Mouse (Mus musculus) intestine, postnatal 0 days (tissue): ENCODE measurements around the gene BC034090. TPM values are rescaled to one million over a fixed set of nuclear protein-coding genes. Genes with fewer than 3 reads are reported as not detected.

Experiments used
- ATAC-seq: fragments of 200-750 bp; cut with Nextera tagmentation; 2 replicates; pipeline ENCODE4 v1.8.0; 2017; ENCODE audit warnings: mild to moderate bottlenecking, moderate TSS enrichment, moderate library complexity
- H3K27ac ChIP-seq: fragments of 300-500 bp; sonication (generic); 2 replicates; pipeline ENCODE4 v1.5.1; 2014; ENCODE audit warnings: mild to moderate bottlenecking, low read depth, low read length, moderate library complexity
- H3K27me3 ChIP-seq: fragments of 300-500 bp; sonication (generic); replicated peaks from 2 replicates; pipeline ENCODE4 v1.6.1; 2014; ENCODE audit warnings: low read length, mixed read lengths; ENCODE audit not compliant: control insufficient read depth, insufficient read depth
- H3K36me3 ChIP-seq: fragments of 300-500 bp; sonication (generic); 2 replicates; pipeline ENCODE4 v1.6.1; 2014; ENCODE audit warnings: mild to moderate bottlenecking, moderate library complexity; ENCODE audit not compliant: control insufficient read depth, insufficient read depth
- H3K4me1 ChIP-seq: fragments of 300-500 bp; sonication (generic); replicated peaks from 2 replicates; pipeline ENCODE4 v1.6.1; 2014; ENCODE audit warnings: antibody characterized with exemption, low read length, mixed read lengths; ENCODE audit not compliant: control insufficient read depth, insufficient read depth
- H3K4me2 ChIP-seq: fragments of 300-500 bp; sonication (generic); replicated peaks from 2 replicates; pipeline ENCODE4 v1.6.1; 2014; ENCODE audit warnings: low read depth, mild to moderate bottlenecking, moderate library complexity
- H3K4me3 ChIP-seq: fragments of 300-500 bp; sonication (generic); 2 replicates; pipeline ENCODE4 v1.5.1; 2014; ENCODE audit warnings: low read depth, low read length
- H3K9ac ChIP-seq: fragments of 300-500 bp; sonication (generic); 2 replicates; pipeline ENCODE4 v1.6.1; 2014; ENCODE audit warnings: mild to moderate bottlenecking, low read depth, low read length
- H3K9me3 ChIP-seq: fragments of 300-500 bp; sonication (generic); 2 replicates; pipeline ENCODE4 v1.6.1; 2016; ENCODE audit warnings: mixed run types; ENCODE audit not compliant: control insufficient read depth
- CTCF ChIP-seq: sonication (generic); IDR thresholded peaks from 2 replicates; pipeline ENCODE4 v1.5.1; 2016; ENCODE audit warnings: low read depth, mild to moderate bottlenecking, control low read depth, antibody characterized with exemption, moderate library complexity
- WGBS: fragments of 180-500 bp; shearing (Covaris S2); extraction: QIAGEN DNeasy Blood & Tissue Kit; methylation state at CpG from one replicate; pipeline ENCODE4 v1.1.7; 2014; 5-methylcytosine and 5-hydroxymethylcytosine counted together
- polyA plus RNA-seq: library from polyadenylated mRNA; unstranded; fragments of >200 nt; fragmentation: Nextera tagmentation; extraction: Ambion mirVana; gene quantifications from 2 replicates; pipeline ENCODE4 v1.2.1, GENCODE M21; 2015

The BC034090 gene
- polyA plus RNA-seq, 1 experiment from 2014 or later = 1.3 TPM

DNA sequence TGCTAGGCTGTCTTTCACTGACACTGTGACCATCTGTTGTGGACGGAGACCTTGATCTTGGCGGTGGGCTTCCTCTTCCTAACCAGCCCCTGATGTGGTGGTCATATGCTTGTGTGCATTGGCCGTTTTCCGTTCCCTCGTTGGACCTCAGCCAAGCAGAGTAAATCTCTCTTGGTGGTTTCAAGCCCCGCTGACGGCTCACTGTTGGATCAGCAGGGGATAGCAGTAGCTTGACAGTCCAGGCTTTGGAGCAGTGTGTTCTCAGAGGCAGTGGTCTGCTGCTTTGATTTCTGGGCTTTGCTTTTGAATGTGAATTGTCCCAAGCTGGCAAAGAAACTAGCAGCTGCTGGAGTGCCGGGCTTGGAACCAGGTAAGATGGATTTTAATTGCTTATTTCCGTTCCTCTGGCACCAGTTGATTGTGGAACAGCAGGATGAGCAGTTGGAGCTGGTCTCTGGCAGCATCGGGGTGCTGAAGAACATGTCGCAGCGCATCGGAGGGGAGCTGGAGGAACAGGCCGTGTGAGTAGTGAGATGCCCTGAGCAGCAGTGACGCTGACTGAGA is 51.4 kb downstream of the BC034090 start:
- no peak for ATAC-seq
- no peak for TF ChIP-seq CTCF
- H3K4me1 ChIP-seq = no peaks in the 10 kb centered on the region
- H3K27me3 ChIP-seq = no peaks in the 10 kb centered on the region
- peaks cover 33% of the 10 kb centered on the region for H3K36me3 ChIP-seq
- H3K4me2 ChIP-seq = no peak overlapping the region
- H3K4me3 ChIP-seq = no peak overlapping the region
- no peak overlapping the region for H3K9ac ChIP-seq
- H3K9me3 ChIP-seq = no peaks in the 10 kb centered on the region
- no peak overlapping the region for H3K27ac ChIP-seq
- 75% methylated on average over 15 of the region's 15 CpGs for WGBS

DNA sequence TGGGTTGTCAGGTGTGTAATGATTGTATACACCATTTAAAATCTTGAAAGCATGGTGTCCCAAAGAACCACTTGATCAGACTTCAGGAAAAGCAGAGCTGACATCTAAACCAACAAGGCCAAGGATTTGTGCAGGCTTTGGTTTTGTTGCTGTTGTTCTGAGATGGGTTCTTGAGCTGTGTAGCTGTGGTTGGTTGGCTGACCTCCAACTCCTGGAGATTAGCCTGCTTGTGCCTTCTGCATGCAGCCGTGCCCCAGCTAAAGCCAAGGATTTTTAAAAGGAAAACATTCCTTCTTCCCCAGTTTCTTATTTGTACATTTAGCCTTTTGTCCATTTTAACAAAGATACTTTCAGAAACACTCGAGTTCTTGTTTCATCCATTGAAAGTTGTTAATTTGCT is 52.6 kb downstream of the BC034090 start:
- WGBS = 73% methylated on average over 2 of the region's 2 CpGs
- no peaks in the 10 kb centered on the region for H3K4me1 ChIP-seq
- no peak overlapping the region for H3K4me3 ChIP-seq
- H3K27me3 ChIP-seq = no peaks in the 10 kb centered on the region
- no peak for ATAC-seq
- H3K27ac ChIP-seq = no peak overlapping the region
- TF ChIP-seq CTCF = no peak
- H3K4me2 ChIP-seq = no peak overlapping the region
- peaks cover 26% of the 10 kb centered on the region for H3K36me3 ChIP-seq
- H3K9me3 ChIP-seq = no peaks in the 10 kb centered on the region
- no peak overlapping the region for H3K9ac ChIP-seq

DNA sequence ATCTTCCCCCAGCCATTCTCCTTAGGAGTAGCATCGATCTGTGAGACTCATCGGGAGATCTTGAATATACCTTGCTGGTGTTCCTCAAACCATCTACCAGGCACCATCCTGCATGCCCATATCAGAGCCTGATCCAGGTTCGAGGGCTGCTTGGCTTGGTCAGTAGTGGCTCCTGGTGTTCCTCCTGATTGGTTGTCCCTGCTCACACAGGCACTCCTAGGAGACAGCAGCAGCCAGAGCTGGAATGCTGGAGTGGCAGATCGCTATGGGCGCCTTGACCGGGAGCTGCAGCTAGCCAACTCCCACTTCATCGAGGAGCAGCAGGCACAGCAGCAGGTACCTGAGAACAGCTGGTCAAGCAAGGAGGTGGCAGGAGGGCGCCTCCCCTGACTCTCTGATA is 53.0 kb downstream of the BC034090 start:
- no peaks in the 10 kb centered on the region for H3K4me1 ChIP-seq
- no peak overlapping the region for H3K9ac ChIP-seq
- H3K4me3 ChIP-seq = no peak overlapping the region
- H3K27me3 ChIP-seq = no peaks in the 10 kb centered on the region
- H3K36me3 ChIP-seq = peaks cover 26% of the 10 kb centered on the region
- WGBS = 87% methylated on average over 8 of the region's 8 CpGs
- H3K9me3 ChIP-seq = no peaks in the 10 kb centered on the region
- H3K27ac ChIP-seq = no peak overlapping the region
- H3K4me2 ChIP-seq = no peak overlapping the region
- TF ChIP-seq CTCF = no peak
- ATAC-seq = no peak

DNA sequence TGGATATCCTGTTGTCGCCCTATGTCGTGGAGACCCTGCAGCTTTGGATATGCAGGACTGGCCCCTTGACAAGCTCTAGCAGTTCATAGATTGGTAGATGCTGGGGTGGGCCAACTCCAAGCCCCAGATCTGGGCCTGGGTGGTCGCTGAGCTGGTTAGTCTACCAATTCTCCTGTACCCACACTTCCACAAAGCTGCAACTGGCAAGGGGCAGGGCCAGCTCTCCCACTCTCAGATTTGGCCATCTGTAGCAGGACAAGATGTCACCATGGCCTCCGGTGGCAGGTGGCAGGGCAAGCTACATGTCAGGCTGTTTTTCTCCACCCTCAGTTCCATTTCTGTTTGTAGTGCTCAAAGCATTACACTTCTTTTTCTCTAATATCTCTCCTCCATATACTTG is 55.6 kb downstream of the BC034090 start:
- WGBS = 92% methylated on average over 4 of the region's 4 CpGs
- H3K4me1 ChIP-seq = no peaks in the 10 kb centered on the region
- no peaks in the 10 kb centered on the region for H3K27me3 ChIP-seq
- no peak for ATAC-seq
- H3K4me2 ChIP-seq = no peak overlapping the region
- no peaks in the 10 kb centered on the region for H3K9me3 ChIP-seq
- no peak overlapping the region for H3K27ac ChIP-seq
- H3K9ac ChIP-seq = no peak overlapping the region
- H3K36me3 ChIP-seq = peaks cover 26% of the 10 kb centered on the region
- H3K4me3 ChIP-seq = no peak overlapping the region
- TF ChIP-seq CTCF = no peak

DNA sequence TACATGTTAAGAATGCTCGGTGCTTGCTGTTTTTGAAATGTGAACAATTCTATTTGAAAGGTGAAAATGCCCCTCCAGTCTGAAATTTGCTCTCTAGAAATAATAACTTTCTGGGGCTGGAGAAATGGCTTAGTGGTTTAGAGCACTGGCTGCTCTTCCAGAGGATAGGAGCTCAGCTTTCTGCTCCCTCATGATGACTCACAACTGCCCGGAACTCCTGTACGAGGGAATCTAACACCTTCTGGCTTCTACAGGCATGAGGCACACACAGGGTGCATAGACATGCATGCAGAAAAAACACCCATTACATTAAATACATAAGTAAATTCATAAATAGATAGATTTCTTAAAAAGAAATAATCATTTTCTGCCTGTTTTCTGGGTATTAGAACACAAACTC is 60.1 kb downstream of the BC034090 start:
- Histone ChIP-seq H3K27ac (no peak overlapping the region), H3K4me2 (no peak overlapping the region), H3K27me3 (no peaks in the 10 kb centered on the region), H3K36me3 (peaks cover 19% of the 10 kb centered on the region), H3K4me3 (no peak overlapping the region), H3K9me3 (no peaks in the 10 kb centered on the region), H3K9ac (no peak overlapping the region), H3K4me1 (no peaks in the 10 kb centered on the region)
- WGBS = 73% methylated on average over 3 of the region's 3 CpGs
- TF ChIP-seq CTCF = no peak
- ATAC-seq = no peak

DNA sequence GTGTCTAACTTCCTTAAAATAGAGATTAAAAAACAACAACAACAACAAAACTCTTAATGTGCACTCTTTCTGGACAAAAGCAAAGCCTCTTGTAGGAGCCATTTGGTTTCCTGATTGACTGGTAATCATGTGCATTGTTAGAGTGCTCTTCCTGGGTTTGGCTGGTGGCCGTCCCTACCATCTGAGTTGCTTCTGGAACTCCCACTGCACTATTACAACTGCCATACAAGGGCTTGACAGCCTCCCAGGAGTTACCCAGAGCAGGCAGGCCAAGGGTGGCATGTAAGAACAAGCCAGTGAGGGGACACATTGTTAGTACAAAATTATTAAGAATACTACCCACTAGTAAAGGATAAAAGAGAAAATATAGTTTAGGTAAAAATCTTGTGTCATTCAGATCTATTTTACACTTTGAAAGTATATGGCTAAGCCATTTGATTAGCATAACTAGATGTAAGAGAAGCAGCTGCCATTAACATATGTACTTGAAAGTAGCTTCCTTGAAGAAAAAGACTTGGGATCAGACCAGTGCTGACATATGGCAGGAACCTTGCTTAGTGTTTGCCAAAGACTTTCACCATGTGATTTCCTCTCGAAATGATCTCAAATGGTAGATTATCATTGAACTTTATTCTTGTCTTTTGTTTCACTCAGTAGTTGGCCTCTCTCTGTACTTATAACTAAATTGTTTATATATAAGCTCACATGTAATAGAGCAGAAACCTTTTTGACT is 65.9 kb downstream of the BC034090 start:
- no peak overlapping the region for H3K4me2 ChIP-seq
- TF ChIP-seq CTCF = no peak
- H3K27me3 ChIP-seq = no peaks in the 10 kb centered on the region
- no peak overlapping the region for H3K4me3 ChIP-seq
- H3K9ac ChIP-seq = no peak overlapping the region
- no peaks in the 10 kb centered on the region for H3K9me3 ChIP-seq
- H3K4me1 ChIP-seq = no peaks in the 10 kb centered on the region
- peaks cover 29% of the 10 kb centered on the region for H3K36me3 ChIP-seq
- no peak overlapping the region for H3K27ac ChIP-seq
- 85% methylated on average over 2 of the region's 2 CpGs for WGBS
- ATAC-seq = no peak
